Mouse (Mus musculus) neural tube, embryonic 11.5 days (tissue): ENCODE measurements at regions not wholly inside any gene's neighbourhood (a gene's known extent, or its start where the extent isn't known, plus 50 kb on each side); places are given as distances from the start of the nearest gene placed in this dataset.

ENCODE experiments used
- ATAC-seq: fragments of 200-750 bp; cut with Nextera tagmentation; 2 replicates; pipeline ENCODE4 v1.8.0; 2017; ENCODE audit warnings: moderate number of reproducible peaks, mild to moderate bottlenecking, moderate TSS enrichment, moderate library complexity; ENCODE audit not compliant: insufficient read depth, low FRiP score, low TSS enrichment
- DNase-seq: peaks from one replicate; pipeline ENCODE4 v3.0.0-alpha.2; 2015; ENCODE audit warnings: low spot score
- H3K27ac ChIP-seq: fragments of 300-500 bp; sonication (generic); 2 replicates; pipeline ENCODE4 v1.5.1; 2014; ENCODE audit warnings: low read depth, mild to moderate bottlenecking, low read length
- H3K27me3 ChIP-seq: fragments of 300-500 bp; sonication (generic); 2 replicates; pipeline ENCODE4 v1.6.1; 2014; ENCODE audit warnings: mild to moderate bottlenecking, low read length, mixed read lengths; ENCODE audit not compliant: control insufficient read depth, insufficient read depth
- H3K36me3 ChIP-seq: fragments of 300-500 bp; sonication (generic); 2 replicates; pipeline ENCODE4 v1.6.1; 2014; ENCODE audit warnings: mild to moderate bottlenecking, low read length, moderate library complexity, mixed read lengths; ENCODE audit not compliant: control insufficient read depth, insufficient read depth
- H3K4me1 ChIP-seq: fragments of 300-500 bp; sonication (generic); 2 replicates; pipeline ENCODE4 v1.6.1; 2014; ENCODE audit warnings: low read length, mixed read lengths; ENCODE audit not compliant: control insufficient read depth, insufficient read depth
- H3K4me2 ChIP-seq: fragments of 300-500 bp; sonication (generic); 2 replicates; pipeline ENCODE4 v1.6.1; 2014; ENCODE audit warnings: low read depth, mild to moderate bottlenecking, moderate library complexity
- H3K4me3 ChIP-seq: fragments of 300-500 bp; sonication (generic); 2 replicates; pipeline ENCODE4 v1.5.1; 2014; ENCODE audit warnings: low read depth, low read length
- H3K9ac ChIP-seq: fragments of 300-500 bp; sonication (generic); 2 replicates; pipeline ENCODE4 v1.6.1; 2014; ENCODE audit warnings: mild to moderate bottlenecking, low read length
- H3K9me3 ChIP-seq: fragments of 300-500 bp; sonication (generic); 2 replicates; pipeline ENCODE4 v1.6.1; 2016; ENCODE audit warnings: low read length; ENCODE audit not compliant: control insufficient read depth
- WGBS: fragments of 180-500 bp; shearing (Covaris S2); extraction: QIAGEN DNeasy Blood & Tissue Kit; methylation state at CpG from one replicate; pipeline ENCODE4 v1.1.7; 2014; 5-methylcytosine and 5-hydroxymethylcytosine counted together

DNA sequence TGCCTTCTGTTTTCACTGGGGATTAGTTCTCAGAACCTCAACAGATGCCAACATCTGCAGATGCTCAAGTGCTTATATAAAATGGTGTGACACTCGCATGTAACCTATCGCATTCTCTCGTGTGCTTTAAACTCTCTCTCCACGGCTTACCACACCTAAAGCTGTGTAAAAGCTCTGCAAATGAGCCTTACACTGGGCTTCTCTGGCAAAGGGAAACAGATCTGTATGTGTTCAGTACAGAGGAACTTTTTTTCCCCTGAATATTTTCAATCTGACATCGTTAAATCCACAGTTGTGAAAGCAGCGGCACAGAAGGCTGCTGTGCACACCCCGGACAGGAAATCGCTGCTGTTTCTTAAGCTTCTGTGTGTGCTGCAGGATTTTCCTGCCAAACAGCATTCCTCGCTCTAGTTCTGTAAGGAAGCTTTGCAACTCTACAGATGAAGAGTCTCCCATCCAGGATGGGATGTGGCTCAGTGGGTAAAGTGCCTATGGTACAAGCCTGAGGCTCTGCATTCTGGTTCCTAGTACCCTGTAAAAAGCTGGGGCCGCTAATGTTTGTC is 206.3 kb downstream of the Sox11 start:
- Histone ChIP-seq H3K9ac (no peak overlapping the region), H3K4me1 (peaks cover 27% of the 10 kb centered on the region), H3K4me2 (no peak overlapping the region), H3K4me3 (no peak overlapping the region), H3K36me3 (no peaks in the 10 kb centered on the region), H3K9me3 (no peaks in the 10 kb centered on the region), H3K27ac (no peak overlapping the region), H3K27me3 (no peaks in the 10 kb centered on the region)
- WGBS = 69% methylated on average over 10 of the region's 10 CpGs
- DNase-seq (no peak), ATAC-seq (no peak)

DNA sequence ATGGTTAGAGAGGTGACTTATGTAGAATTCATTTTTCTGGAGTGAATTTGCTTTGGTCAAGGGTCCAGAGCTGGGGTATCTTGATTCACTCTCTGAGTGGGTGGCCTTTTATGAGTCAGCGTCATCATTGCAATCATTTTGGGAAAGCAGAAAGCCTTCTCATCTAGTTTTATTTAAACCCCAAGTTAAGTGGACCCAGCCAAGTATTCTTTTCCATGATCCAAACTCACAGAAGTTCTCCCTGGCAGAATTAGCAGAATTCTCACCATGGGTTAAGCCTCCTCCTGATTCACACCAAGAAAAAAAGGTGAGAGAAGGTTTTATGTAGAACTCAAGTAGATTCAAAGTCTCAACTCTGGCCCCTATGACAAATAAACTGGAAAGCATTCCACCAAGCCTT is 211.8 kb downstream of the Sox11 start:
- no peaks in the 10 kb centered on the region for H3K9me3 ChIP-seq
- H3K27ac ChIP-seq = no peak overlapping the region
- 0 out of 2 replicates have a peak, but pooled peaks cover 5% of the 10 kb centered on the region for H3K4me1 ChIP-seq
- 92% methylated on average over 1 of the region's 1 CpGs for WGBS
- no peak overlapping the region for H3K9ac ChIP-seq
- no peak overlapping the region for H3K4me3 ChIP-seq
- no peak for ATAC-seq
- no peak for DNase-seq
- no peak overlapping the region for H3K4me2 ChIP-seq
- no peaks in the 10 kb centered on the region for H3K27me3 ChIP-seq
- H3K36me3 ChIP-seq = no peaks in the 10 kb centered on the region

DNA sequence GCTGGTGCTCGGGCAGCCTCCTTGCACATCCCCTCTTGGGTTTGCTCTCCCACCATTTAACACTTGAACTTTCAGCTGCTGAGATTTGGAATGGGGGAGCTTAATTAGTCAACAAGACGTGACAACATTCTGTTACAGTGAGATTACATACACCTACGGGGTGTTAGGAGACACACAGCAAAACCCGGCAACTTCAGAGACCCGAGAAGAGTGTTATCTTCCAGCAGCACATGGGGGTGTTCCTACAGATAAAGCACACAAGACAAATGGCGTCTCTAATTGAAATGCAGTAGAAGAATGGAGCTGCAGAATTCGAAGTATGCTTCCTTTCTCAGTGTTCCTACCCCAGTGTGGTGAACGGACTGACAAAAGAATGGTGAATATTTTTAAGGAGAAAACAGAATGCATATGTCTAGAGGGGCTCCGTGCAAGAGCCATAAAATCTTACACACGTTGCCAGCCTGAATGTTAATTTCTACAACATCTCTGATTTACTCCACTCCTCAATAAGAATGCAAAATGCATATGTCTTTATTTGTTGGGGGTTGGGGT is 215.2 kb downstream of the Sox11 start:
- H3K9me3 ChIP-seq = no peaks in the 10 kb centered on the region
- 51% methylated on average over 10 of the region's 10 CpGs for WGBS
- ATAC-seq (no peak), DNase-seq (no peak)
- H3K27me3 ChIP-seq = no peaks in the 10 kb centered on the region
- no peaks in the 10 kb centered on the region for H3K36me3 ChIP-seq
- H3K27ac ChIP-seq = no peak overlapping the region
- 0 out of 2 replicates have a peak, but pooled peaks cover 5% of the 10 kb centered on the region for H3K4me1 ChIP-seq
- no peak overlapping the region for H3K9ac ChIP-seq
- H3K4me3 ChIP-seq = no peak overlapping the region
- no peak overlapping the region for H3K4me2 ChIP-seq

DNA sequence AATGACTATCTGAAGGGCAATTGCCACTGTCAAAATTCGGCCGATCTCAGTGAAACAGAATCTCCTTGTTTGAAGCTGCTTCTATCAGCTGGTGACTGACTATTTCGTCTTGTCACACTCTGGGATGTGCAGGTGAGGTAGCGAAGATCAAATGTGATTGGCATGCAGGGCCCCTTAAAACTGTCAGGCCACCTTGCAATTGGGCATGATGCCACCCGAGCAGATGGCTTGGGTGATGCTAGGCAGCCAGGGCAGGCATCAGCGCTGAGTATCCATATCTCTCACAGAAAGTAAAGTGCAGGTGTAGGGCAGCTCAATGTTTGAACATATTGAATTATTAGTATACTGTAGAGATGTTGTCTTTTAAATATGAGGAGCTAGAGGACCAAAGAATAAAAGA is 223.8 kb downstream of the Sox11 start:
- 86% methylated on average over 6 of the region's 6 CpGs for WGBS
- H3K9me3 ChIP-seq = no peaks in the 10 kb centered on the region
- no peak overlapping the region for H3K27ac ChIP-seq
- no peak for DNase-seq
- no peak overlapping the region for H3K4me2 ChIP-seq
- H3K4me1 ChIP-seq = no peaks in the 10 kb centered on the region
- no peak overlapping the region for H3K4me3 ChIP-seq
- H3K27me3 ChIP-seq = no peaks in the 10 kb centered on the region
- no peak overlapping the region for H3K9ac ChIP-seq
- no peak for ATAC-seq
- H3K36me3 ChIP-seq = no peaks in the 10 kb centered on the region

DNA sequence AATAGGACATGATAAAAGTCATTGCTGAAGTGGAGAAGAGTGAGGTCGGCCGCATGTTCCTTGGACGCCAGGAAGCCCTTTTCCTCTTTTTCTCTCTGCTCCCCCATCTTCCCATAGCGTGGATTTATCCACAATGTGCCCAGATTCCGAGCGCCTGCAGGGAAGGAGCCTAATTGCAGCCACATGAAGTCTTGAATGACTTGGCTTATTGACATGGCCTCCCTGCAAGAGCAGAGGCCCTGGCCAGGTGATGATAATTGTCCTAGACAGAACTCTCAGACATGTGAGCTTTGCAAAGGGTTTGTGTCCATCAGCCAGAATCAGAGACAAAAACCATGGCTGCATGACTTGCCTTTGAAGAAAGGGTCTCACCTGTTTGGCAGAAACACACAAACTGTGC is 227.0 kb downstream of the Sox11 start:
- Histone ChIP-seq H3K4me3 (no peak overlapping the region), H3K27me3 (no peaks in the 10 kb centered on the region), H3K4me1 (no peaks in the 10 kb centered on the region), H3K4me2 (no peak overlapping the region), H3K36me3 (no peaks in the 10 kb centered on the region), H3K9ac (no peak overlapping the region), H3K9me3 (no peaks in the 10 kb centered on the region), H3K27ac (no peak overlapping the region)
- DNase-seq (peak; percentile 27), ATAC-seq (no peak)
- 67% methylated on average over 6 of the region's 6 CpGs for WGBS

DNA sequence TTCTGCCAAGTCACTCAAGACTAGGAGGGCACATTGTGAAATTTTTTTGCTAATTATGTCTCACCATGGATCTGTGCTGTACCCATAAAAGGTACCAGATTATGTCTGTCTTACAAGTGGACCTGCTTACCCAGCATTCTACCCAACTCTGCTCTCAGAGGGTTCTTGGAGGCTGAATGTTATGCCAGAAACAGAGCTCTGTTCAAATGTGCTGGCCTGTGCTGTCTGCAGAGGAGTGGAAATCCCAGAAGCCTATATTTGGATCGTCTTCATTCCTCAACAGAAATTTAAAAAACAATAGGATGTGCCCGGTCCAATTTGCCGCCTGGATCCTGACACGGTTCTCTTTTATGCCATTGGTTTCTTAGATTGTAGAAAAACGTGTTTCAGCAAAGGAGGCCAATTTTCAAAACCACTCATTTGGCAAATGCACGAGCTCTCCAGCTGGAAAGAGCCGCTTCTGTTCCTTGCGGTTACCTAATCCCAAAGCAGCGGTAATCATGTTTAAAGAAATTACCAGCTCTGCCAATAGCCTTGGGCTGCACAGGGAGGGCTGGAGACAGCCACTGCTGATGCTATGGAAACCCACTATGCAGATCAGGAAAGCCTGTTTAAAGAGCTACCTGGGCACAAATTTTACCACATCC is 237.3 kb downstream of the Sox11 start:
- DNase-seq (no peak), ATAC-seq (no peak)
- Histone ChIP-seq H3K27ac (no peak overlapping the region), H3K4me1 (no peaks in the 10 kb centered on the region), H3K36me3 (no peaks in the 10 kb centered on the region), H3K4me2 (no peak overlapping the region), H3K9ac (no peak overlapping the region), H3K27me3 (no peaks in the 10 kb centered on the region), H3K9me3 (no peaks in the 10 kb centered on the region), H3K4me3 (no peak overlapping the region)
- 89% methylated on average over 9 of the region's 9 CpGs for whole genome bisulfite sequencing

DNA sequence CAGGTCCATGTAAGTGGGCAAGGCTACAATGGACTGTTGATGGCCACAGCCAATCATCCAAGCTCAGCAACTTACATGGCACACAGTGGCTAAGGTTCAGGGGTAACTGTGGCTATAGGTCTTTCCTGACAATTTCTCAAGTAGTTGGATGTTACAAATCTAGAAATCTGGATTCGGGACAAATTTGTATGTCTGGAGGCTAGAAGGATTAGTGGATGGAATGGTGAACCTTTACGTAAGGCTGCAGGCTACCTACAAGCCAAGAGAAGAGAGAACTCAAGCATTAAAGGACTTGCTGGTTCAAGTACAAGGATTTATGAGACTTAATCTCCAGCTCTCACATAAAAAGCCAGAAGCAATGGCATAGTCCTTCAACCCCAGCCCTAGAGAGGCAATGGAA is 239.4 kb downstream of the Sox11 start:
- no peak for ATAC-seq
- Histone ChIP-seq H3K9ac (no peak overlapping the region), H3K4me1 (no peaks in the 10 kb centered on the region), H3K4me2 (no peak overlapping the region), H3K4me3 (no peak overlapping the region), H3K9me3 (no peaks in the 10 kb centered on the region), H3K36me3 (no peaks in the 10 kb centered on the region), H3K27me3 (no peaks in the 10 kb centered on the region), H3K27ac (no peak overlapping the region)
- 96% methylated on average over 2 of the region's 2 CpGs for WGBS
- no peak for DNase-seq

DNA sequence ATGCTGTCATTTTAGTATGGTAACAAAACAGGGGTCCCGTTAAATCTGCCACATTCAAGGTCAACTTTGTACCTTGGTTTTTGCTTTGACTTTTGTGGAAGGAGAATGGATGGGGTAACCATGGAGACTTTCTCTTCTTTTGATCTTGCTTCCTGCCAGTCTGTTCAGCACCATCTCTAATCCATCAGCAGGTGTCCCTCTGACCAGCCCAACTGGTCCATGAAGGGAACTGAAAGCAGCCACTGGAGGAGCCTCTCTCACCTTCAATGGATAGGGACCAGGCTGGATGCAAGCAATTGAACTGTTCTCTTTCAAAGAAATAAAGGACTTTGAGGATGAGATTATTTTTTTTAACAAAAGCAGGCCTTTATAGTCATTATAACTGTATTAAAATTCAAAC is 253.2 kb downstream of the Sox11 start:
- no peak for DNase-seq
- H3K9ac ChIP-seq = no peak overlapping the region
- no peak overlapping the region for H3K4me3 ChIP-seq
- H3K4me1 ChIP-seq = peaks cover 4% of the 10 kb centered on the region
- no peak for ATAC-seq
- no peaks in the 10 kb centered on the region for H3K27me3 ChIP-seq
- no peak overlapping the region for H3K27ac ChIP-seq
- 52% methylated on average over 1 of the region's 1 CpGs for WGBS
- no peaks in the 10 kb centered on the region; the same call in 1 of the 2 replicates for H3K36me3 ChIP-seq
- no peak overlapping the region for H3K4me2 ChIP-seq
- 0 out of 2 replicates have a peak, but pooled peaks cover 3% of the 10 kb centered on the region for H3K9me3 ChIP-seq

DNA sequence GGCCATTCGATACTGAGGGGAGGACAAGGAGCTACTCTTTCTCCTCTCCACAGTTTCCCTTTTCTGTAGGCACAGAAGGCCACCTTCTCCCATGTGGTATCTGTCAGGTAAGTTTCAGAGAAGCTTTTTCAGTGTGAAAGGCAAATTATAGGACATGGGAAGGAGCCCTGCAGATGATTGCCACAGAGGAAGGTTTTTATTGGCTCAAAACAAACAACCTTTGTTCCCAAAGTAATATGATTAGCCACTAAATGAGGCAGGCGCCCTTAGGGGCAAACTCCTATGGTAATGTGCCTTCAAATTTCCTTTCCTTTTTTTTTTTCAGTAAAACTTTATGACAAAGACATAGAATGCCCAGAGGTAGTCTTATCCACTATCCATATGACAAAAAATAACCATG is 256.5 kb downstream of the Sox11 start:
- no peak overlapping the region for H3K9ac ChIP-seq
- no peak overlapping the region for H3K4me3 ChIP-seq
- H3K27ac ChIP-seq = no peak overlapping the region
- no peaks in the 10 kb centered on the region for H3K36me3 ChIP-seq
- no peaks in the 10 kb centered on the region for H3K27me3 ChIP-seq
- no peaks in the 10 kb centered on the region for H3K9me3 ChIP-seq
- no peak for DNase-seq
- H3K4me1 ChIP-seq = peaks cover 22% of the 10 kb centered on the region
- WGBS = 77% methylated on average over 2 of the region's 2 CpGs
- H3K4me2 ChIP-seq = no peak overlapping the region
- no peak for ATAC-seq
